Mouse (Mus musculus) left cerebral cortex, postnatal 10 days (tissue): ENCODE measurements at regions not wholly inside any gene's neighbourhood (a gene's known extent, or its start where the extent isn't known, plus 50 kb on each side); places are given as distances from the start of the nearest gene placed in this dataset.

Experiments
- DNase-seq, 2 experiments: peaks; one replicate each; pipeline ENCODE4 v3.0.0; 2021 to 2022; ENCODE audit warnings: low spot score in 2 of 2, mixed read lengths in 1 of 2; ENCODE audit errors: extremely low spot score in 1 of 2
- intact Hi-C: fragments of 180-260 bp; cut with DNase I; formaldehyde crosslinking; loops from one replicate; pipeline ENCODE4 v1.15.1; 2025

DNA sequence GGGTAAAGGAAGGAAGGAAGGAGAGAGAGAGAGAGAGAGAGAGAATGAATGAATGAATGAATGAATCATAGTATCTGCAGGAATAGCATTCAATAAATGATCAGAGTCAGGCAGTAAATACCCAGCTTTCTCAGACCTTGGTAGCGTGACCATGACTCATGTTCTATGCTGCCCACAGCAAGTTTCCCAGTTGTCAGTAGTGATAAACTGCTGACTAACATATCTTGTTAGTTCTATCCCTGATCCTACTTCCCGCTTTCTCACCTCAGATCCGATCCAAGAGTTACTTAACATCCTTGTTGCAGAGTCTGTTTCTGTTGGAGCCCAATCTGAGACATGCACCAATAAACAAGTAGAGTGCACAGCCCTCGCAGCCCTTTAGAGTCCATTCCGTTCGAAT is 103.1 kb upstream of the Ptprt start:
- no peak for DNase-seq
- intact Hi-C loops, result no loop called here

DNA sequence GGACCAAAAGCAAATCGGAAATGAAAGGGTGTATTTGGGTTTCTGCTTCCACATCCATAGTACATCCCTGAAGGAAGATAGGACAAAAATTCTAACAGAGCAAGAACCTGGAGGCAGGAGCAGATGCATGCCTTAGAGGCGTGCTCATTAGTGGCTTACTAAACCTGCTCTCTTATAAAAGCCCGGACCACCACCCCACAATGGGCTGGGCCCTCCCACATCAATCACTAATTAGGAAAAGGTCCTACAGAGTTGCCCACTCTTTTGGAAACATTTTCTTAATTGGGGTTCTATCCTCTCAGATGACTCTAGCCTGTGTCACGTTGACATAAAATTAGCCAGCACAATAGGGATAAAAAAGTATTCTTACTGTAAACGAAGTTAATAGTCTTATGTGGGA is 79.6 kb upstream of the Ptprt start:
- intact Hi-C loops, result no loop called here

DNA sequence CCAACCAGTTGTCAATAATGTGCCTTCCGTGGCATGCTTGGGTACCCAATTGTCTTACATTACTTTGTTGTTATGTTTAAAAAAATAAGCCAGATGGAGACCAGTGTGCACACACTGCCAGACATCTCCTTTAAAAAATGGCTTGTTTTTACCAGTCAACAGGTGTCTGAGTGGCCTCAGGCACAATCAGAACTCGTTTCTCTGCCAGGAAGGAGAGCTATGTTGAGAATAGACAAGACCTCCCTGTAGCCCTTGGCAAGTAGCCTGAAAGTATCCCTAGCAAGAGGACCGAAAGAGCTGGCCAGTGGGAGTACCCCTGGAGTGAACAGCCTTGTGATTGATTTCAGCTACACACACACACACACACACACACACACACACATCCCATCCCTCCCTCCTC is 74.8 kb upstream of the Ptprt start:
- intact Hi-C loops, result no loop called here

More for the DNA sequence above, 79.6 kb upstream of the Ptprt start:
- DNase-seq, result no peak

DNA sequence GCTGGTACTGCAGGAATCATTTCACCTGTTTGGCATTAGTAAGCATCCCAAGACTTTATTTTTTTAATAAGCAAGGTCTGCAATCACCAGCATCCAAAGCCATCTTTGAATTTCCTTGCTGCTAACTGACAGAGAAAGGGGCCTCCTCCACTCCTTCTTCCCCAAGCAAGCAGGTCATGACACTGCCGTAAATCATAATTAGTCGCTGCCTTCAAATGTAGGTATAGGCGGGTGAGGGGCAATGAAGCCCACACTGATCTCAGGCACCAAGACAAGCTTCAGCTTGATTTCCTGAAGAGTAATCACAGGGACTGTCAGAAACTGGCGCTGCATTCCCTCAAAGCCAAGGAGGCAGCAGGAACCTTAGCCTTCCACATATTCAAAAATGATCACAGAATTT is 73.3 kb upstream of the Ptprt start:
- intact Hi-C loops, result no loop called here
- no peak for DNase-seq

More for the DNA sequence above, 74.8 kb upstream of the Ptprt start:
- DNase-seq, result no peak

DNA sequence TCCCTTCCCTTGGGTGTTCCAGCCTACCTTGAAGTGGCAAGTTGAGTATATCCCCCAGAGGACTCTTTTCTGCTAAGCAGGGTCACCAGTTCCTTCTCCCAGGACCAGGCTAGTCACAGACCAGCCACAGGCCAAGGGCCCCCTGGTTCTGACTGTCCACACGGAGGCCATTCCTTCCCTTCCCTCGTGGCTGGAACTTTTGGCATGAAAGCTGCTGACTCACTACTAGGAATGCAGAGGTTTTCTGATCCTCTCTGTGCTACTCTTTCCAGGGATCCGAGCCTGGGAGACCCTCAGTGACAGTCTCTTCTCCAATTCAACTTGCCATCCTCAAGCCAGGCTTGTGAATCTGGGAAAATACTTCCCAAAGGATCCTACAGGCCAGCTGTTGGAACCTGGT is 59.1 kb upstream of the Ptprt start:
- intact Hi-C loops, result no loop called here
- no peak for DNase-seq

DNA sequence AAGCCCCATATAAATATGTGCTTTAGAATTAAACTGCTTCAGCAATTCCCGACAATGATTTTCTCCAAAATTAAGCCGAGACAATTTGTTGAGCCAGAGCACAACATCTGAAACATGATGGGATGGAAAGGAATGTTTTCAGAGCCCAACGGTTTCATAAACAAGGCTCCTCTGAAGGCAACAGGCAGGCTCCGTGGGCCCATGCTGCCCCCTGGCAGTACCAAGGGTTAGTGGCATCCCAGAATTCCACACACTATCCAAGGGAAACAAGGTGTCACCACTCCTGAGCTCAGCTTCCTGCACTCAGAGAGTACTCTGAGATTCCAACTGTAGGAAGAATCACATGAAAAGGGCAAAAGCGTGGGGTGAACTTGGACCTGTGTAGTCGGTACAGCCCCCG is 57.5 kb upstream of the Ptprt start:
- no peak for DNase-seq
- intact Hi-C loops, result no loop called here

DNA sequence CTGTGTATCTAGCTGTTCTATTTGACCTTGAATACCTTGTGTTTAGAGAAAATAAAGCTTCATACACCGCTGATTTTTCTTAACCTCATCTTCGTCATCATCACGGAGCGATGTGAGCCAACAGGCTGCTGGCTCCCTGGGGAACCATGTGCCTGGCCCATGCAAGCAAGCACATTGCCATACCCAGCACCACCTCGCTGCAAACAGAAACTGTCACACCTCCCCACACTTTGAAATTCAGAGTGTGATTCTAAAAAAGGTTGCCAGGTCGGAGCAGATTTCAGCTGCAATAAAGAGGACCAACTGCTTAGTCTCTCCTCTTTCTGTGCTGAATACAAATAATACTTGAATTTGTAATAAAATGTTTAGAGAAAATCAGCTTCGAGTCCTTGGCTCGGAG is 54.0 kb upstream of the Ptprt start:
- intact Hi-C loops, result no loop called here
- no peak for DNase-seq

DNA sequence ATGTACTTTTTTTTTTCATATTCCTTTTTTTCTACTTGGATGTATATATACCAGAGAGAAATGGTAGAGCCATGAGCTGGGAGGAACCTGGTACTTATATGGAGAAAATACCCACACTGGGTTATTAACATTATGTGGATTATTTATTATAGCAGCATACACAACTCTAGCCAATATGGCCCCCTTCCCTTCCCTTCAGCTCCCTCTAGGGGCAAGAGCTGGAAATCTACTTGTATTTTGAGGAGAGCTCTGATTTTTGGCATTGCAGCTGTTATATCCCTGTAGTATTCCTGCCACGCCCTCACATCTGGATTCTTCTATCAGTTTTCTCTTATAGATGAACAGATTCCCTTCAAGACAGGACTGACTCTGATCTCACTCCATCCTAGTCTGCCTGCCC is 52.0 kb upstream of the Ptprt start:
- no peak for DNase-seq
- intact Hi-C loops, result no loop called here

DNA sequence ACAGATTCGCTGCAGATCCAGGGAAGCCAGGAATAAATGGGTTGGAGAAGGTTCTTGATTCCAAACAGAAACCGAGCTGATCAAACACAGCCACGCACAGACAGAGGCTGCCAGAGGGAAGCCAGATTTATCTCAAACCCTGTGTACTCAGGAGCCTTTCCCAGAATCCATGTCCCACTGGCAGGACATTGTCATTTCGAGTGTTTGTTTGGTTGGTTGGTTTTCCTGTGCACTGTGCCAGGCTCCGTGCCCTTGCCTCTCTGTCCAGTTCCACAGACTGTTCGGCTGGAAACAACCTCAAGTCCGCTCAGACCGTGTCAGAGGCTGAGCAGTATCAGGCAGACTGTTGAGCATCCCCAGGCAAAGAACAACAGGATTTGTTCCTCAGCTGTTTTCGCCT is 51.4 kb upstream of the Ptprt start:
- intact Hi-C loops, result no loop called here
- DNase-seq, result no peak
